Mouse (Mus musculus) hematopoietic stem cell, adult 5-6 weeks (primary cell): ENCODE data around the gene Bcat2. TPM values are rescaled to one million over a fixed set of nuclear protein-coding genes. Genes with fewer than 3 reads are reported as not detected.

Source experiments
- ATAC-seq, 2 experiments: fragments of 125-278 bp in 1 of 2; replicated peaks in 1 of 2; 2 replicates each; pipeline ENCODE4 v1.8.0; 2016 to 2017; ENCODE audit warnings: inconsistent platforms in 2 of 2, mild to moderate bottlenecking in 2 of 2, moderate number of reproducible peaks in 2 of 2, low read depth in 1 of 2, moderate TSS enrichment in 1 of 2; ENCODE audit not compliant: low FRiP score in 2 of 2, poor library complexity in 2 of 2, severe bottlenecking in 2 of 2, insufficient read depth in 1 of 2, low TSS enrichment in 1 of 2
- total RNA-seq: library from RNA; stranded (forward); fragments of 172-1452, 232-1000 nt; gene quantifications from 2 replicates; pipeline ENCODE4 v1.2.3, GENCODE M21; 2017

Bcat2 gene
- total RNA-seq, 1 experiment from 2014 or later = 16.4 TPM

DNA sequence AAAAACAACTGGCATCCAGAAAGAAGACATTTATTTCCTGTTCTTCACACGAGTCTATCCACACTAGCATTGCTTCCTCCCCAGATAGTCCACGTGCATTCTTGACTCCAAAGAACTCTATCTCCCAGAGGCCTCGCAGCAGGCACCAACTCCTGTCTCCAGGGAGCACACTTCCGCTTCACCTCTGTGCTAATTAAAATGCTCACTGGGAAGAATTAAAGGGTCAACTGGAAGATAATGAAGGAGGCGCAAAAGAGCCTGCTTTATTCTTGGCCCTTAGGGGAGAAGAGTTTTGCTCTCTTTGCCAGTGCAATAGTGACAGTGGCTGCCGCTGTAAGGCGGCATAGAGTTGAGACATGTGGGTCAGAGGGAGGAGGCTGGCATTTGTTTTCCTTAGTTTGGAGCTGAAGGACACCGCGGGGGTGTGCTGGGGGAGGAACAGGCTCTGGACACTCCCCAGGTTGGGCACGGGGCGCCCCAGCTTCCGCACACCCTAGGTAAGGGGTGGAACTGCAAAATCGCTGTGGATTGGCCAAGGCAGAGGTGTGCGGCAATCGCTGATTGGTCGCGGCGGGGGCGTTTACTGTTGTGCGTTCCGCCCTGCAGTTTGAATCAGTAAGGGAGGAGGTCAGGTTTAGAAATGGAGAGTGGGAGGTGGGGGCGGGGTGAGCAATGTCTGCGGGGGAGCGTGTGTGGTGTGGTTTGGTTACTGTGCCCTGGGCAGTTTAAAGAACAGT lies 2.0 kb upstream of the Bcat2 start:
- peak; percentile 91 to 95 for ATAC-seq

DNA sequence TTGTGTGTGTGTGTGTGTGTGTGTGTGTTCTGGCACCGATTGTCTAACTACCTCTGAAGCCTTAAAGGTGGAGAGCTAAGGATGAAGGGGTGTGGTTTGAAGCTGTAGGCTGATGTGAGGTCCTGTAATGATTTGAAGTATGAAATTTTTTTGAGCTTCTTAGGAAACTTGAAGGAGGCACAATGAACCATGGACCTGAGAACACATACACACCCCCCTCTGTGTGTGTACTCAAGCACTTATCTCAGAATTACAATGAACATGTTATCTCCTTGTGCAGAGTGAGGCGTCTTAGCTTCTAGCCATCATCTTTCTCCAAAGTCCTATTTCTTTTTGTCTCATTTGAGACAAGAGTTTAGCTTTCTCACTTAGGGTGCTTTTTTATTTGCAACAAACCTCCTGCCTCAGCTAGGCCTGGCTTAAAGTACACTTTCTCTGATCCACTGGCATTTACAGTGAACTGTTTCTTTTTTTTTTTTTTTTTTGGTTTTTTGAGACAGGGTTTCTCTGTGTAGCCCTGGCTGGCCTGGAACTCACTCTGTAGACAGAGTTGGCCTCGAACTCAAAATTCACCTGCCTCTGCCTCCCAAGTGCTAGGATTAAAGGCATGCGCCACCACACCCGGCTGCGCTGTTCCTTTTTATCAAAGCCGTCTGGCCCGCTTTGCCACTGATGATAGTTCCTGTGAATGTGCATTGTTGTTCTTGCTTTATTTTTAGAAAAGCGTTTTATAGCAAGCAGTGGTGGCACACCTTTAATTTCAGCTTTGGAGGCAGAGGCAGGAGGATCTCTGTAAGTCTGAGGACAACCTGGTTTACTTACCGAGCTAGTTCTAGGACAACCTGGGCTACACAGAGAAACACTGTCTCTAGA lies 1.1 kb upstream of the Bcat2 start:
- no peak for ATAC-seq

GRCm38 (mm10) chr7:45571966-45572365 lies 2.0 kb downstream of the Bcat2 start:
- no peak for ATAC-seq

DNA sequence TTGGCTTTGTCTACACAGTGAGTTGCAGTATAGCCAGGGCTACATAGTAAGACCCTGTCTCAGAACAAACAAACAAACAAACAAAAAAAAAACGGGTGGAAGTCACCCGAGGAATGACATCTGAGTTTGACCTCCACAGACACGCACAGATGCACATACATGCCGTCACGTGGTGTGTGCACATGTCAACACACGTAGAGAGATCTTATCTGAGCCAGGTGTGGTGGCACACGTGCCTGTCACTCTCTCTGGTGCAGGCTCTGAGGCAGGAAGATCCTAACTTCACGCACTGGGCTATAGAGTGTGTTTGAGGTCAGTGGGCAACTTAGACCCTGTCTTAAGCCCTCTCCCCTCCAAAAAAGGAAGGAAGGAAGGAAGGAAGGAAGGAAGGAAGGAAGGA lies 4.0 kb downstream of the Bcat2 start:
- ATAC-seq = no peak

DNA sequence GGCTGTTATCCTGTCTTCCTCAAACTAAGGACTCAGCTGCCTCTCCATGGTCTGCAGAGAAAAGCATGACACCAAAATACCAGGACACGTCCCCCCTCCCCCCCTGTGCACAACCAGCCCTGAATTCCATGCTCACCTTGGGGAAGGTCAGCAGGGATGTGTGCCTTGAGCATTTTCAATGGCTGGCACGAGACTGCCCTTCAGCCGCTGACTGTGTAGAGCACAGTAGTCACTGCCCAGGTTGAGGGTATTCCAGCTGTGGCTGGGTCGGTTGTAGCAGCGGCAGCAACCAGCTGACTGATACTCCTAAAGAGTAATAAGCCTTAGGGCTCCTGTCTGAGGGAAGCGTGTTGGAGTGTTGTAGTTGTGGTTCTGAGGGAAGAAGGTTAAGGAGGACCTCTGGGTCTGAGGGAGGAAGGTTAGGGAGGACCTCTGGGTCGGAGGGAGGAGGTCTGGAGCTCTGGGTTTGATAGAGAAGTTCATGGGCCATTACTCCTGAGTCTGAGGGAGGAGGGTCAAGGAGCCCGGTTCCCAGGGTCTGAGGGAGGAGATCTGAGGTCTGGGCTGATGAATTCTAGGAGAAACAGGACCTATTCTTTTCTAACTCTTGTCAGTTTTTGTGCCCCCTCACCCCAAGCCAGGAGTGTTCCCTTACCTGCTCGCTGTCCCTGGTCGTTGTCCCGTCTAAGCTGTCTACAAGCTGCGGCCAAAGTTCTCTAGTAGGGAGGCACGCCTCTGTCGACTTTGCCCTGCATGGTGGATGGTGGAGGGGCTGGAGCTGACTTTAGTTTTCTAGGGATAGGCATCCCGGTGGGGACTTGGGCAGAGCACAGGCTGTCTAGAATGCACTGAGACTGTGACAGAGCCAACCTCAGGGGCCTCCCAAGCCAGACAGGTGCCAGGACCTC lies 4.8 kb downstream of the Bcat2 start:
- ATAC-seq = no peak

GRCm38 (mm10) chr7:45585923-45586322 lies 16.0 kb downstream of the Bcat2 start:
- no peak for ATAC-seq

DNA sequence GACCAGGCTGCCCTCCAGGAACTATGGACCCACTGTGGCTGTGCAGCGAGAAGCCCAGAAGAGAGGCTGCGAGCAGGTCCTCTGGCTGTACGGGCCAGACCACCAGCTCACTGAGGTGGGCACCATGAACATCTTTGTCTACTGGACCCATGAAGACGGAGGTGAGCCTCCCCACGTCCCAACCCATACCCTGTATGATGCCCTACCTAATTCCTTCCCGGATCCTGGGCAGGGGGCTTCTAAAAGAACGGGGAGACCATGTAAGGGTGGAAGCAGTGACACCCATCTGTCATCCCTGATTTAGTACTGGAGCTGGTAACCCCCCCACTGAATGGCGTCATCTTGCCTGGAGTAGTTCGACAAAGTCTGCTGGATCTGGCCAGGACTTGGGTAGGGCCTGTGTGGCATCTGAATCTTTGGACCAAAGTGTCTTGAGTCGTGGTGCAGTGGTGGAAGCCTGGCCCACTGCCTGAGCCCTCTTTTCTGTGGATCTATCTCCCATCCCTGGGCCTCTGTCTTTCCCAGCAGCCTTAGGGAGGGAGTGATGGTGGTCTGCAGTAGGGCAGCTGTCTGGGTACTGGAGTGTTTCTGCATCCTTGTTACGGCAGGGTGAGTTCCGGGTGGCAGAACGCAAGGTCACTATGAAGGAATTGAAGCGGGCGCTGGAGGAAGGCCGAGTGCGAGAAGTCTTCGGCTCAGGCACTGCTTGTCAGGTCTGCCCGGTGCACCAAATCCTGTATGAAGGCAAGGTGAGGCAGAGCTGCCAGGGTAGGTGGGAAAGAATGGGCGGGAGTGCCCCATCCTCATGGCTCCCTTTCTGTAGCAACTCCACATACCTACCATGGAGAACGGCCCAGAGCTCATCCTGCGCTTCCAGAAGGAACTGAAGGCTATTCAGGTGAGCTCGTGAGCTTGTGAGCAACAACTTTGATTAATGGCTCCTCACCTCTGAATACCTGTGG lies 18.0 kb downstream of the Bcat2 start:
- ATAC-seq = no peak

DNA sequence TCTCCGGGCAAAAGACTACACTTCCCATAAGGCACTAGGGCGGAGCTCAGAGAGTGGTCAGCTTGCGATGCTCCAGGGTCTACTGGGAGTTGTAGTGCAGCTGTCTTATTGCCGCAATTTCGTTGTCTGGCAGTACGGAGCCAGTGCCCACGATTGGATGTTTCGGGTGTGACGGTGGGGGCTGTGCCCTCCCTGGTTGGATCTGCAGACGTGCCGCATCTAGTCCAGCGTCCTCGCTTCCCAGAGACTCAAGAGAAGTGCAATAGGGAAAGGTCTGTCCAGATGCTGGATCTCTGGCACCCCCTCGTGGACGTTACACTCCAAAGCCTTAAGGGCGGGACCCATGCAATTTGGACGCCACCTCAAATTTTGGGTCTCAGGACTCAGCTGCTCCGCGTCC lies 19.2 kb downstream of the Bcat2 start:
- ATAC-seq = peak; percentile 85 to 89

DNA sequence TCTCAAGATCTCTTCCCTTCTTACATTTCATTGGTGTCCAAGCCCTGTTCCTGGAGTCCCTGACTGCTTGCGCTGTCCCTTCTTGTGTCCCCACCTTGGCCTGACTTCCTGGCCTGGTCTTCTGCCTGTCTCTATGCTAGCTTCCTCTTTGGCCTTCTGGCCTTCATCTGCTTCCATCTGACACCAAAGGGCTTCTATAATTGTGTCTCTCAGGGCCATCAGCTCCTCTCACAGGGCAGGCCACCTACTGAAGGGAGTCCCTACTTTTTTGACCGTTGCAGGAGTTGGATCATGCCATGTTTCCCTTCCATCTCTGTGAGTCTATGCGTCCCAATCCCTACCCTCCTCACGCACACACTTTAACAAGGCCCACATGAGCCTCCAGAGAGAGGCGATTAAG lies 19.9 kb downstream of the Bcat2 start:
- no peak for ATAC-seq

DNA sequence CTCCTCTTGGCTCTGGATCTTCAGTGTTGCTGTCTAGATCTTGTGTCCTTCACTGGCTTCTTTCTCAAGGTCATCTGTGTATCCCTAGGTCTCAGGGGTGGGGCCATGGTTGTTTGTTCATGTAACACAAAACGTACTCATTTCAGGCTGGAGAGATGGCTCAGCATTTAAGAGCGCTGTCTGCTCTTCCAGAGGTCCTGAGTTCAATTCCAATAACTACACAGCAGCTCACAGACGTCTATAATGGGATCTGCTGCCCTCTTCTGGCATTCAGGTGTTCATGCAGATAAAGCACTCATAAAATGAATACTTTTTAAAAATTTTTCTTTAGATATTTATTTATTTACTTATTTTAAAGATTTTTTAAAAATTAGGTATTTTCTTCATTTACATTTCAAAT lies 20.9 kb downstream of the Bcat2 start:
- no peak for ATAC-seq

DNA sequence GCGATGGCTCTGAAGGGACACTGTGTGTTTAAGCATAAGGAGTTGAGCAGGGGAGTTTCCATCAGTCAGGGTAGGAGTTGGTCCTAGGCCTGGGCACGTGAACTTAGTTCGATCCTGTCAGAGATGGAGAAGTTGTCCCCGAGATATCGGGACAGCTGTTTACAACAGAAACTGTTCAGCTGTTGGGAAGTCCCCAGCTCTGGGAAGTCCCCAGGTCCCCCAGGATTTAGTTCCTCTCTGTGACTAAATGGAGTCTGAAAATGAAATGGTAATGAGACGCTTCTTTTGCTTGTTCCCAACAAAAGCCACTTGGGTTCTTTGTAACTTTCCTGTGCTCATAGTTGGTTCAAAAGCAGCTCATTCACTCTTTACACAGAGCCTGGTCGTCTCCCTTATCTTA lies 21.9 kb downstream of the Bcat2 start:
- no peak for ATAC-seq

- ATAC-seq = peak; percentile 55 to 65
These were observed 23.3 kb downstream of the Bcat2 start for GRCm38 (mm10) chr7:45593118-45593815.

- ATAC-seq = no peak
These were observed 25.2 kb downstream of the Bcat2 start for GRCm38 (mm10) chr7:45595176-45595575.

DNA sequence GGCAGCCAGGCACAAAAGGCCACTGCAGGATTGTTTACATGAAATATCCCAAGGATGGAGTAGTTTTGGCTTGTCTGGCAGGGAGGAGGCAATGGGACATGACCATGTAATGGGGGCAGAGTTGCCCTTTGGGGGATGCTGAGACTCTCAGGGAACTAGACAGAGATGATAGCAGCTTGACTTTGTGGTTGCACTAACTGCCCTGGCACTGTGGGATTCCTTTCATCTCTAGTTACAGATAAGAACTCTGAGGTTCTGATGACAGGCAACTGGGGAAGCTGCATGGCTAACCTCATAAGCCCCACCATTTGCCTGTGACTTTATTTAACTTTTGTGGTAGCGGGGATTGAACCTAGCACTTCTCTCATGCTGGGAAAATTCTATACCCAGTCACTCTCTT lies 26.2 kb downstream of the Bcat2 start:
- ATAC-seq = no peak

GRCm38 (mm10) chr7:45597013-45597412 lies 27.1 kb downstream of the Bcat2 start:
- no peak for ATAC-seq

DNA sequence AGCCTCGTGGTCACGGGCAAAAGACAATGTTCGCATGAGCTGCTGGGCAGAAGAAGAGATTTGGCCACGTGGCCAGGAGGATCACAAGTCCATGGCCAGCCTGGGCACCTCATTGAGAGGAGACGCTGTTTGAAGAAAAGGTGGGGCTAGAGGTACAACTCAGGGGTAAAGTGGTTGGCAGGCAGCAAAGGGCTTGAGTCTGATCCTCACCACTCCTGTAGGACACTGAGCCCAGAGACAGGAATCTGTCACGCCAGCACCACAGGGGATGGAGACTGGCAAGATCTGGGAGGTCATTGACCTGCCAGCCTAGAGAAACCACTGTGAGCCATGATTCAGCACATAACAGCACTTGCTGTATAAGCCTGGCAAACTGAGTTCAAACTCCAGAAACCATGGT lies 27.6 kb downstream of the Bcat2 start:
- no peak for ATAC-seq
